Mouse (Mus musculus) liver, embryonic 16.5 days (tissue): ENCODE measurements around the gene Gng13. TPM values are rescaled to one million over a fixed set of nuclear protein-coding genes. Genes with fewer than 3 reads are reported as not detected.

Experiments used
- ATAC-seq: fragments of 200-750 bp; cut with Nextera tagmentation; 2 replicates; pipeline ENCODE4 v1.8.0; 2017; ENCODE audit warnings: low read depth, mild to moderate bottlenecking, moderate number of reproducible peaks, moderate library complexity
- H3K27ac ChIP-seq: fragments of 300-500 bp; sonication (generic); 2 replicates; pipeline ENCODE4 v1.5.1; 2014; ENCODE audit warnings: mild to moderate bottlenecking, low read length
- H3K27me3 ChIP-seq: fragments of 300-500 bp; sonication (generic); 2 replicates; pipeline ENCODE4 v1.6.1; 2014; ENCODE audit warnings: low read depth, low read length, mixed read lengths; ENCODE audit not compliant: control insufficient read depth, insufficient read depth
- H3K36me3 ChIP-seq: fragments of 300-500 bp; sonication (generic); 2 replicates; pipeline ENCODE4 v1.6.1; 2014; ENCODE audit warnings: mild to moderate bottlenecking; ENCODE audit not compliant: control insufficient read depth, insufficient read depth
- H3K4me1 ChIP-seq: fragments of 300-500 bp; sonication (generic); 2 replicates; pipeline ENCODE4 v1.6.1; 2014; ENCODE audit warnings: low read depth, low read length, mixed read lengths; ENCODE audit not compliant: control insufficient read depth
- H3K4me2 ChIP-seq: fragments of 300-500 bp; sonication (generic); 2 replicates; pipeline ENCODE4 v1.6.1; 2014; ENCODE audit warnings: low read depth, low read length, mixed read lengths
- H3K4me3 ChIP-seq: fragments of 300-500 bp; sonication (generic); 2 replicates; pipeline ENCODE4 v1.5.1; 2014; ENCODE audit warnings: low read depth, mild to moderate bottlenecking, low read length
- H3K9ac ChIP-seq: fragments of 300-500 bp; sonication (generic); 2 replicates; pipeline ENCODE4 v1.6.1; 2014; ENCODE audit warnings: low read depth, low read length
- H3K9me3 ChIP-seq: fragments of 300-500 bp; sonication (generic); replicated peaks from 2 replicates; pipeline ENCODE4 v1.6.1; 2016; ENCODE audit warnings: low read length; ENCODE audit not compliant: control insufficient read depth
- WGBS: fragments of 180-500 bp; shearing (Covaris S2); extraction: QIAGEN DNeasy Blood & Tissue Kit; methylation state at CpG from one replicate; pipeline ENCODE4 v1.1.7; 2014; ENCODE audit not compliant: insufficient replicate concordance; 5-methylcytosine and 5-hydroxymethylcytosine counted together
- polyA plus RNA-seq: library from polyadenylated mRNA; unstranded; fragments of >200 nt; fragmentation: Nextera tagmentation; extraction: Ambion mirVana; gene quantifications from 2 replicates; pipeline ENCODE4 v1.2.1, GENCODE M21; 2015

Gng13 gene
- polyA plus RNA-seq, 1 experiment from 2014 or later, result not detected

DNA sequence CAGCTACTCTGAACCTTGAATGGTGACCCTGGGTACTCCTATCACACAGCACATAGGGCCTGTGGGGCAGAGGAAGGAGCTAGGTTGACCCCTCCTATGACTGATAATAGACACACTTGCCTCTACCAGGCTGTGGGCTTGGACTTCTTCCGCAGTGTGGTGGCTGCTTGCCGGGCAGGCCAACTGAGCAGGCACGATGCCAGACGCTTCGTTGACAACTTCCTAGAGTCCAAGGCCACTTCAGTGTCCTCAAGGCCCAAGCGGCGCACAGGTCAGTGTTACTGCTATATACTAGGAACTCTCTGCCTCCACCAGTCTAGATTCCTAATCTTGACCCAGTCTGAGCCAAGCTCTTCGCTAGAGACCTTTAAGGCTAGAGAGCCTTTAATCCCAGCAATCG lies 26.9 kb downstream of the Gng13 start:
- Histone ChIP-seq H3K9ac (no peak overlapping the region), H3K9me3 (no peaks in the 10 kb centered on the region), H3K27ac (no peak overlapping the region), H3K4me1 (no peaks in the 10 kb centered on the region), H3K27me3 (no peaks in the 10 kb centered on the region; the same call in 1 of the 2 replicates), H3K36me3 (no peaks in the 10 kb centered on the region), H3K4me2 (no peak overlapping the region), H3K4me3 (no peak overlapping the region)
- no peak for ATAC-seq
- 64% methylated on average over 9 of the region's 9 CpGs for WGBS

DNA sequence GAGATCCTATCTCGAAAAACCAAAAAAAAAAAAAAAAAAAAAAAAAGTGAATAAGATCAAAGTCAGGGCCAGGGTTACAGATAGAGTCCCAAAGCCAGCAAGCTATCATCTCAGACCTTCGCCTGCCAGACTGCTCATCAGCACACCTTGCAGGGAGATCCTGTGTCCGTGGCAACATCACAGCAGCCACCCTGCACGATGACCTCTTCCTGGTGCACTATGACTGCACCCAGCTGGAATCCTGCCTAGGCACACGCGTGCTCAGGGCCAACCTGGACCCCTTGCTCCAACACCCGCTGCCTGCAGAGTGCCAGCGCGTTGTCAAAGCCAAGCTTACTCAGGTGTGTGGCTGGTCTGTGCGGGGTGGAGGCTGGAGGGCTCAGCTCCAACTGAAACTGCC lies 27.3 kb downstream of the Gng13 start:
- 56% methylated on average over 10 of the region's 10 CpGs for WGBS
- no peaks in the 10 kb centered on the region for H3K36me3 ChIP-seq
- H3K4me2 ChIP-seq, result no peak overlapping the region
- no peak overlapping the region for H3K9ac ChIP-seq
- H3K27me3 ChIP-seq, result no peaks in the 10 kb centered on the region; the same call in 1 of the 2 replicates
- H3K4me3 ChIP-seq, result no peak overlapping the region
- no peaks in the 10 kb centered on the region for H3K9me3 ChIP-seq
- H3K4me1 ChIP-seq, result no peaks in the 10 kb centered on the region
- no peak for ATAC-seq
- no peak overlapping the region for H3K27ac ChIP-seq

DNA sequence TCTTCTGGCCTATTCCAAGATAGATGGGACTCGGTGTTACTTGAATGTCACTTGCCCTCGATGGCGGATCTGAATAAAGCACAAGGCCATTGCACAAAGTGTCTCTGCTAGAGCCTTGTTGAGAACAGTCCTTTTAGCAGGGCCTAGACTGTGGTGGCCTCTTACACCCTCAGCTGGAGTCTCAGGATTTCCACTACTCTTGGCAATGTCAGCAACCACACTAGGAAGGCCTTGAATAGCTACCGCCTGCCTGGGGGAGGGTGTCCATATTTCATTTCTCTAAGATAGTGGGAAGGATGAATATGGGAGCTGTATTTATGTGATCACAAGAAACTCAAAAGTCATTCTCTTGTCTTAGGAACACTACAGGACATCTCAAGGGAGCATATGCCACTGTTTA lies 31.3 kb downstream of the Gng13 start:
- no peaks in the 10 kb centered on the region for H3K36me3 ChIP-seq
- H3K27me3 ChIP-seq, result no peaks in the 10 kb centered on the region
- H3K4me1 ChIP-seq, result no peaks in the 10 kb centered on the region
- H3K27ac ChIP-seq, result no peak overlapping the region
- H3K9me3 ChIP-seq, result no peaks in the 10 kb centered on the region
- no peak for ATAC-seq
- no peak overlapping the region for H3K9ac ChIP-seq
- H3K4me3 ChIP-seq, result no peak overlapping the region
- no peak overlapping the region for H3K4me2 ChIP-seq
- WGBS, result 75% methylated on average over 4 of the region's 4 CpGs

DNA sequence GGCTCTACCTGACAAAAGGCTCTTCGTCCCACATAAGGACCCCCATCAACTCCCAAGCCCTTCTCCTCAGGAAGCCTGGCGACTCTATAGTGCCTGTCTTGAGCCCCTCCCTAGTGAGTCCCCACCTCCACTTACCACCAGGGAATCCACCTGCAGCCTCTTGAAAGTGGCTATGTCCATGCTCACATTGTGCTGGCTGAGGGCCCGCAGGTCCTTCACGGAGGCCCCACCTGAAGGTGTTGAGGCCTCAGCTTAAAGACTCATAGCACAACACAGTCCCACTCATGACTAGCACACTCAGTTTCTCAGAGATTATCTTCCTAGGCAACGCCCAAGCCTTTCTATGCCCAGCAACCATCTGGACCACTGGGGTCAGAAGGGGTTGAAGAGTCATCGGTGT lies 32.3 kb downstream of the Gng13 start:
- H3K4me1 ChIP-seq, result no peaks in the 10 kb centered on the region
- no peak overlapping the region for H3K27ac ChIP-seq
- no peak overlapping the region for H3K4me3 ChIP-seq
- H3K27me3 ChIP-seq, result no peaks in the 10 kb centered on the region
- ATAC-seq, result no peak
- no peaks in the 10 kb centered on the region for H3K9me3 ChIP-seq
- WGBS, result 57% methylated on average over 6 of the region's 6 CpGs
- no peak overlapping the region for H3K9ac ChIP-seq
- H3K36me3 ChIP-seq, result no peaks in the 10 kb centered on the region
- H3K4me2 ChIP-seq, result no peak overlapping the region

DNA sequence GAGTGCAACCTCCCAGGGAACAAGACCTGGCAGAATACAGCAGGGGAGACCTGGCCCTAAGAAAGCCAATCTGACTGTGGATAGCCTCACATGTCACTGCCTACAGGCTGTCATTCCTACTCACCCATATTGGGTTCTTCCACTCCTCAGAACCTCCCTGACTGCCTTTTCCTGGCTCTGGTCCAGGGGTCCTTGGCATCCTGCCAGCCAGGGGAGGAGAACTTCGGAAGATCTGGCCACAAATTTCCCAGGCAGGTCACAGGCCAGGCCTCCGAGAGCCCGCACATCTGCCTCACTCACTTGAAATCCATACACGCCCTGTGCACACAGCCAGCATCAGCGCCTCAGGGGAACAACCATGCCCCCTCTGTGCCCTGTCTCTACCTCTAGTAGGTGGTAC lies 34.5 kb downstream of the Gng13 start:
- no peak overlapping the region for H3K9ac ChIP-seq
- H3K4me2 ChIP-seq, result no peak overlapping the region
- H3K36me3 ChIP-seq, result no peaks in the 10 kb centered on the region
- no peaks in the 10 kb centered on the region for H3K27me3 ChIP-seq
- H3K4me1 ChIP-seq, result no peaks in the 10 kb centered on the region
- H3K9me3 ChIP-seq, result no peaks in the 10 kb centered on the region
- 56% methylated on average over 5 of the region's 5 CpGs for WGBS
- no peak overlapping the region for H3K4me3 ChIP-seq
- no peak for ATAC-seq
- H3K27ac ChIP-seq, result no peak overlapping the region

DNA sequence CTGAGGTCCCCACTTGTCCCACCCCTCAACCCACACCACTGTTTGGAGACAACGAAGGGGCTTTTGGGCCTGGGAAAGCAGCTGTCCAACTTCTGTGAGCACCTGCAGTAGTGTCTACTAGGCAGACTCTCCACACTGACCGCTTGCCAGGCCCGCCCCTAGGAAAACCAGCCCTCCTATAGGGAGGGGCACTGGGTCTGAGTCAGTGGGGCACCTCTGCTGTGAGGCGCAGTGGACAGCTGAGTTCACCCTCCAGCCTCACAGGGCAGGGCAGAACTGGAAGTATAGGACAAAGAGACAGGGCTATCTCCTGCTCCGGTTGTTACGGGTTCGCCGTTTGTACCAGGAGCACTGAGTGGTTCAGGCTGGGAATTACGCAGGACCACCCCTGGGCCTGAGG lies 37.3 kb downstream of the Gng13 start, which contains the start of gene Msln:
Msln (minus strand) TSS at position 138 of the 400 bp plus-strand sequence.
- Histone ChIP-seq H3K4me1 (no peaks in the 10 kb centered on the region), H3K36me3 (no peaks in the 10 kb centered on the region), H3K9me3 (no peaks in the 10 kb centered on the region), H3K27me3 (no peaks in the 10 kb centered on the region), H3K4me3 (no peak within 1 kb of the TSS), H3K27ac (no peak within 1 kb of the TSS), H3K9ac (no peak within 1 kb of the TSS), H3K4me2 (no peak within 1 kb of the TSS)
- WGBS, result 69% methylated on average over 9 of the region's 9 CpGs
- no peak for ATAC-seq

DNA sequence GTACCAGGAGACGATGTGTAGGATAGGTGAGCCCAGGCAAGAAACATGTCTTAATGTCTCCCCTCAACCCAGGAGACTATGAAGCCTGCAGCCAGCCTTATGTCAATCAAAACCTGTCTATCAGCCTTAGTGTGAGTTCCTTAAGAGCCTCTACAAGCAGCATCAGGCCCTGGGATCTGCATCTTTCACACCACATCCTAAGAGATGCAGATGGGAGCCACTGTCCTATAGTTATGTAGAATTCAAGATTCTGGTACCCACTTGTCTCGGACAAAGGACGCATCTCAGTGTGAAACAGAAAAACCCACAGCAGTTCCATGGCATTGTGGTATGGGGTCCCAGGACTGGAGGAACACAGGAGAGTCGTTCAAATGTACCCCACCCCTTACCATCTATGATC lies 38.1 kb downstream of the Gng13 start:
- H3K9me3 ChIP-seq, result no peaks in the 10 kb centered on the region
- 50% methylated on average over 4 of the region's 4 CpGs for WGBS

DNA sequence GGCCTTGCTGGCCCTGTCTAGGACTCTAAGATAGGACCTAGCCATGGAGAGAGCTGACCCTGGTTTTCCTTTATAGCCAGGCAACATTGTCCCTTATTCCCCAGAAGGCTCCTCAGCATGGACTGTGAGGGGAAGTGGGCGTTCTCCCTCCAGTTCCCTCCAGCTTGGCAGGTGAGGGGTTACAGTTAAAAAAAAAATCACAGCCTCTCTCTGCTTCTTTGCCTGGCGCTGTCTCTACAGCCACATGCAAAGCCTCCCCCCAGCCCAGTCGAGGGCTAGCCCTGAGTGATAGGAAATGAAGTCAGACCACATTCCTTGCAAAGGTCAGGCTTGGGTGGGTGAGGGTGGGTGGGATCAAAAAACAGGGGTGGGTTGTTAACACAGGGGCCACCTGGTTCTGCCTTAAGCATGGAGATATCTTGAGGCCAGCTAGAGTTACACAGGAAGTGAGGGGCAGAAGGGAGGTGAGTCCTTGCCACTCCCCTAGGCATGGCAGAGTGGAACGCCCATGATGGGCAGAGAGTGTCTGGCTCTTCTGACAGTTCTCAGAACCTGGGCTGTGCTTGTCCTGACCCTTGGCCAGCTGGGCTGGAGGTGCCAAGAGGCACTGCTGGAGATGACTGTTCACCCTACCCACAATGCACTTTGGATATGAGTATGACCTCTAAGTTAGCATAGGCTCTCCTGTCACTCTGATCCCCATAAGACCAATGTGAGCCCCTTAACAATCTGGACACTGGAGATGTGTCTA lies 38.8 kb downstream of the Gng13 start:
- Histone ChIP-seq H3K4me2 (no peak overlapping the region), H3K36me3 (no peaks in the 10 kb centered on the region), H3K4me3 (no peak overlapping the region), H3K9me3 (no peaks in the 10 kb centered on the region), H3K27me3 (no peaks in the 10 kb centered on the region), H3K9ac (no peak overlapping the region), H3K27ac (no peak overlapping the region), H3K4me1 (no peaks in the 10 kb centered on the region)
- ATAC-seq, result no peak
- WGBS, result 22% methylated on average over 4 of the region's 4 CpGs

More for the DNA sequence above, 38.1 kb downstream of the Gng13 start:
- Histone ChIP-seq H3K36me3 (no peaks in the 10 kb centered on the region), H3K27ac (no peak overlapping the region), H3K4me1 (no peaks in the 10 kb centered on the region), H3K9ac (no peak overlapping the region), H3K27me3 (no peaks in the 10 kb centered on the region), H3K4me2 (no peak overlapping the region), H3K4me3 (no peak overlapping the region)
- no peak for ATAC-seq

DNA sequence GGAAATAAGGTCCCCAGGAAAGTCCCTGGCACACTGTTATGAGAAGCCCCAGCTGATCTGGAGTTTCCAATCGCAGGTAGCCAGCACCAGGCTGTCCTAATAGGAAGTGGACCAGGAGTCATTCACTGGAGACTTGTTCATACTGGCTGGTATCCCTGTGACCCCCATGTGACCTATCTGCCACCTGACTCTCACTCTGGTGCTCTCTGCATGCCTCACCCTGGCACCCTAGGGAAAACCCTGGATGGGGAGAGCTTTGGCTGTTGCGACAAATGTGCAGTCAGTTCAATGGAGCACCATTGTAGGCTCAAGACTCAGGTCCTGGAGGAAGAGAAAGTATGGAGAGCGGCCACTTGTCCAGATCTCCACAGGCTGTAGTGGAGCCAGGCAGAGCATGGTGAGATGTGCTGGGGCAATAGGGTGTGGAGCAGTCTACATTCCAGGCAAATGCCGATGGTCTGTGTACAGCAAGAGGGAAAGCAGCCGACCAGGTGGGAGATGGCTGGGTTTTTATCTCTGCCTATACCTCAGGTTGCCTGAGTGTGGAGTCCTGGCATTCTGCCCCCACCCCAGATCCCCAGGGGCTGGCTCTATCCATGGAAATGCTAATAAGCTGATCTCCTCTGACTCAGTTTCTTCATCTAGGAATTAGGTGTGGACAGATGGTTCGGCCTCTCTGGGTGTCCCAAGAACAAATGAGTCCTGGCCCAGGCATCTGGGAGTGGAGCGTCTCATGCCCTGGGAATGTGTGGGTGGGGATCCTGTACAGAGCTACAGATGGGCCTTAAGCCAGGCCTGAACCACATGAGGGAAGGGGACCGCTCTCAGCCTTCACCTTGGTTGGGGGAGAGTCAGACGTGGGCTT lies 39.6 kb downstream of the Gng13 start:
- Histone ChIP-seq H3K4me3 (no peak overlapping the region), H3K4me1 (no peaks in the 10 kb centered on the region), H3K9me3 (no peaks in the 10 kb centered on the region), H3K9ac (no peak overlapping the region), H3K36me3 (no peaks in the 10 kb centered on the region), H3K4me2 (no peak overlapping the region), H3K27me3 (no peaks in the 10 kb centered on the region), H3K27ac (no peak overlapping the region)
- no peak for ATAC-seq
- 60% methylated on average over 9 of the region's 9 CpGs for WGBS
